Mouse (Mus musculus) midbrain, postnatal 0 days (tissue): Measurements from ENCODE around the gene Olfr51. TPM values are rescaled to one million over a fixed set of nuclear protein-coding genes. Genes with fewer than 3 reads are reported as not detected.
"Not testable (repeated sequence)": the region's sequence is repeated elsewhere in the genome, so short reads cannot be mapped to it uniquely, and the experiment has no call there.

Experiments
- ATAC-seq: fragments of 200-750 bp; cut with Nextera tagmentation; 2 replicates; pipeline ENCODE4 v1.8.0; 2017; ENCODE audit warnings: moderate number of reproducible peaks, mild to moderate bottlenecking, moderate TSS enrichment, moderate library complexity; ENCODE audit not compliant: low FRiP score
- DNase-seq: peaks from one replicate; pipeline ENCODE4 v3.0.0-alpha.2; 2015; ENCODE audit warnings: low spot score
- H3K27ac ChIP-seq: fragments of 300-500 bp; sonication (generic); 2 replicates; pipeline ENCODE4 v1.5.1; 2014; ENCODE audit warnings: low read depth, mild to moderate bottlenecking, low read length, mixed read lengths
- H3K27me3 ChIP-seq: fragments of 300-500 bp; sonication (generic); 2 replicates; pipeline ENCODE4 v1.6.1; 2014; ENCODE audit warnings: low read length, control low read depth, mixed read lengths; ENCODE audit not compliant: insufficient read depth
- H3K36me3 ChIP-seq: fragments of 300-500 bp; sonication (generic); 2 replicates; pipeline ENCODE4 v1.6.1; 2014; ENCODE audit warnings: low read length, control low read depth, mixed read lengths; ENCODE audit not compliant: insufficient read depth
- H3K4me1 ChIP-seq: fragments of 300-500 bp; sonication (generic); 2 replicates; pipeline ENCODE4 v1.6.1; 2014; ENCODE audit warnings: mild to moderate bottlenecking, control low read depth, antibody characterized with exemption, low read length, mixed read lengths; ENCODE audit not compliant: insufficient read depth
- H3K4me2 ChIP-seq: fragments of 300-500 bp; sonication (generic); 2 replicates; pipeline ENCODE4 v1.6.1; 2014; ENCODE audit warnings: low read depth, mild to moderate bottlenecking, low read length, mixed read lengths; ENCODE audit not compliant: poor library complexity, severe bottlenecking
- H3K4me3 ChIP-seq: fragments of 300-500 bp; sonication (generic); 2 replicates; pipeline ENCODE4 v1.5.1; 2014; ENCODE audit warnings: low read depth, mild to moderate bottlenecking, low read length, moderate library complexity
- H3K9ac ChIP-seq: fragments of 300-500 bp; sonication (generic); replicated peaks from 2 replicates; pipeline ENCODE4 v1.6.1; 2014; ENCODE audit warnings: mild to moderate bottlenecking, low read length, moderate library complexity, mixed read lengths; ENCODE audit not compliant: poor library complexity, severe bottlenecking
- H3K9me3 ChIP-seq: fragments of 300-500 bp; sonication (generic); 2 replicates; pipeline ENCODE4 v1.6.1; 2016; ENCODE audit warnings: low read length, control low read depth
- CTCF ChIP-seq: IDR thresholded peaks from 2 replicates; pipeline ENCODE4 v1.5.1; 2016; ENCODE audit warnings: antibody characterized with exemption, mild to moderate bottlenecking
- WGBS: fragments of 180-500 bp; shearing (Covaris S2); extraction: QIAGEN DNeasy Blood & Tissue Kit; methylation state at CpG from one replicate; pipeline ENCODE4 v1.1.7; 2014; 5-methylcytosine and 5-hydroxymethylcytosine counted together
- polyA plus RNA-seq: library from polyadenylated mRNA; unstranded; fragments of >200 nt; fragmentation: Nextera tagmentation; extraction: Ambion mirVana; gene quantifications from 2 replicates; pipeline ENCODE4 v1.2.1, GENCODE M21; 2015
- total RNA-seq: library from RNA; depleted of rRNA; stranded (reverse); fragments of >200 nt; gene quantifications from 2 replicates; pipeline ENCODE4 v1.2.3, GENCODE M21; 2014; rRNA removed

The Olfr51 gene
- total and polyA plus RNA-seq, 2 experiments from 2014 or later = not detected

GRCm38 (mm10) chr11:51035951-51036350 is 32.6 kb downstream of the Olfr51 start:
- no peak for ATAC-seq
- no peak overlapping the region for H3K4me2 ChIP-seq
- no peak overlapping the region for H3K4me3 ChIP-seq
- no peak for TF ChIP-seq CTCF
- peak; percentile 42 for DNase-seq
- no peak overlapping the region for H3K27ac ChIP-seq
- H3K36me3 ChIP-seq = no peaks in the 10 kb centered on the region
- H3K4me1 ChIP-seq = no peaks in the 10 kb centered on the region
- WGBS = 77% methylated on average over 2 of the region's 2 CpGs
- no peaks in the 10 kb centered on the region for H3K9me3 ChIP-seq
- no peaks in the 10 kb centered on the region for H3K27me3 ChIP-seq
- no peak overlapping the region for H3K9ac ChIP-seq

- H3K9me3 ChIP-seq, H3K27ac ChIP-seq, H3K4me2 ChIP-seq, H3K4me3 ChIP-seq, DNase-seq, H3K9ac ChIP-seq, ATAC-seq, H3K4me1 ChIP-seq, H3K27me3 ChIP-seq, H3K36me3 ChIP-seq: not testable (repeated sequence)
- WGBS = 76% methylated on average over 3 of the region's 3 CpGs
Measured at GRCm38 (mm10) chr11:51044776-51045175, 41.4 kb downstream of the Olfr51 start.

- whole genome bisulfite sequencing = 79% methylated on average over 3 of the region's 3 CpGs
- not testable (repeated sequence) for H3K9me3 ChIP-seq, ATAC-seq, H3K27ac ChIP-seq, H3K27me3 ChIP-seq, H3K4me1 ChIP-seq, H3K9ac ChIP-seq, DNase-seq, H3K4me3 ChIP-seq, H3K4me2 ChIP-seq, H3K36me3 ChIP-seq
Measured at GRCm38 (mm10) chr11:51047809-51048208, 44.4 kb downstream of the Olfr51 start, which contains the start of gene Olfr1375. Gene Olfr1375 (plus strand): TSS chr11:51048109.

GRCm38 (mm10) chr11:51051678-51052077 is 48.3 kb downstream of the Olfr51 start:
- ATAC-seq (no peak), DNase-seq (no peak)
- no peaks in the 10 kb centered on the region for H3K36me3 ChIP-seq
- H3K9me3 ChIP-seq = no peaks in the 10 kb centered on the region
- H3K4me3 ChIP-seq = no peak overlapping the region
- no peak overlapping the region for H3K4me2 ChIP-seq
- no peak for TF ChIP-seq CTCF
- WGBS = 62% methylated on average over 2 of the region's 2 CpGs
- H3K4me1 ChIP-seq = no peaks in the 10 kb centered on the region
- H3K27ac ChIP-seq = no peak overlapping the region
- H3K27me3 ChIP-seq = no peaks in the 10 kb centered on the region
- no peak overlapping the region for H3K9ac ChIP-seq

GRCm38 (mm10) chr11:51053230-51053629 is 49.8 kb downstream of the Olfr51 start:
- H3K36me3 ChIP-seq = no peaks in the 10 kb centered on the region
- ATAC-seq (no peak), DNase-seq (peak; percentile 32)
- no peak overlapping the region for H3K4me2 ChIP-seq
- no peaks in the 10 kb centered on the region for H3K9me3 ChIP-seq
- WGBS = 43% methylated on average over 3 of the region's 3 CpGs
- no peak overlapping the region for H3K9ac ChIP-seq
- H3K27ac ChIP-seq = no peak overlapping the region
- H3K4me3 ChIP-seq = no peak overlapping the region
- no peaks in the 10 kb centered on the region for H3K4me1 ChIP-seq
- H3K27me3 ChIP-seq = no peaks in the 10 kb centered on the region
- TF ChIP-seq CTCF = peak; percentile 82

GRCm38 (mm10) chr11:51059151-51059571 is 55.8 kb downstream of the Olfr51 start, which contains the start of gene Zfp354a:
Gene Zfp354a (plus strand): TSS chr11:51059257.
- peaks cover 17% of the 10 kb centered on the region for H3K36me3 ChIP-seq
- peak; percentile 91 for ATAC-seq
- peak within 1 kb of the TSS; percentile 77 for H3K4me2 ChIP-seq
- no peaks in the 10 kb centered on the region for H3K9me3 ChIP-seq
- H3K27me3 ChIP-seq = no peaks in the 10 kb centered on the region
- peak; percentile 89 for DNase-seq
- H3K4me3 ChIP-seq = peak within 1 kb of the TSS; percentile 80
- under 1% methylated on average over 30 of the region's 32 CpGs for WGBS
- peak within 1 kb of the TSS; percentile 70 for H3K27ac ChIP-seq
- TF ChIP-seq CTCF = peak; percentile 48
- H3K9ac ChIP-seq = peak within 1 kb of the TSS; percentile 75
- H3K4me1 ChIP-seq = 0 out of 2 replicates have a peak, but pooled peaks cover 3% of the 10 kb centered on the region

Other genes with a start within 250 kb of the Olfr51 start
- 41.9 and 44.6 TPM in 2 replicates for gene Zfp354c, start 175.9 kb upstream of the Olfr51 start, total RNA-seq
- 34.1 and 38.3 TPM in 2 replicates for gene Zfp354c, start 175.9 kb upstream of the Olfr51 start, polyA plus RNA-seq
- gene Zfp879, start 162.0 kb upstream of the Olfr51 start, total RNA-seq = 2.7 and 4.1 TPM in 2 replicates
- 1.2 and 1.4 TPM in 2 replicates for gene Zfp879, start 162.0 kb upstream of the Olfr51 start, polyA plus RNA-seq
- not detected in 2 replicates for gene Grm6, start 152.9 kb upstream of the Olfr51 start, total RNA-seq
- not detected in 2 replicates for gene Grm6, start 152.9 kb upstream of the Olfr51 start, polyA plus RNA-seq
- 7.2 and 8.0 TPM in 2 replicates for gene Zfp454, start 115.9 kb upstream of the Olfr51 start, total RNA-seq
- gene Zfp454, start 115.9 kb upstream of the Olfr51 start, polyA plus RNA-seq = 7.5 and 8.0 TPM in 2 replicates
- gene Zfp2, start 87.4 kb upstream of the Olfr51 start, total RNA-seq = 27.9 and 29.1 TPM in 2 replicates
- gene Zfp2, start 87.4 kb upstream of the Olfr51 start, polyA plus RNA-seq = 33.9 and 35.5 TPM in 2 replicates
- gene Zfp354b, start 72.0 kb upstream of the Olfr51 start, total RNA-seq = 2.0 and 2.8 TPM in 2 replicates
- 2.7 and 3.8 TPM in 2 replicates for gene Zfp354b, start 72.0 kb upstream of the Olfr51 start, polyA plus RNA-seq
- gene 4933414I15Rik, start 59.8 kb upstream of the Olfr51 start, total RNA-seq = not detected in 2 replicates
- not detected in 2 replicates for gene 4933414I15Rik, start 59.8 kb upstream of the Olfr51 start, polyA plus RNA-seq
- gene Prop1, start 49.8 kb upstream of the Olfr51 start, total RNA-seq = not detected in 2 replicates
- gene Prop1, start 49.8 kb upstream of the Olfr51 start, polyA plus RNA-seq = not detected in 2 replicates
- gene Olfr1378, start 37.1 kb upstream of the Olfr51 start, total RNA-seq = not detected in 2 replicates
- gene Olfr1378, start 37.1 kb upstream of the Olfr51 start, polyA plus RNA-seq = 0.16 TPM in 1 of 2 replicates, not detected in the other
- not detected in 2 replicates for gene Olfr1377, start 21.6 kb upstream of the Olfr51 start, total RNA-seq
- gene Olfr1377, start 21.6 kb upstream of the Olfr51 start, polyA plus RNA-seq = not detected in 2 replicates
- not detected in 2 replicates for gene Olfr54, start 10.6 kb downstream of the Olfr51 start, total RNA-seq
- gene Olfr54, start 10.6 kb downstream of the Olfr51 start, polyA plus RNA-seq = not detected in 2 replicates
- gene Olfr1375, start 44.5 kb downstream of the Olfr51 start, total RNA-seq = not detected in 2 replicates
- not detected in 2 replicates for gene Olfr1375, start 44.5 kb downstream of the Olfr51 start, polyA plus RNA-seq
- 8.3 and 9.3 TPM in 2 replicates for gene Zfp354a, start 55.7 kb downstream of the Olfr51 start, total RNA-seq
- gene Zfp354a, start 55.7 kb downstream of the Olfr51 start, polyA plus RNA-seq = 9.9 and 12.5 TPM in 2 replicates
- not detected in 2 replicates for gene Gm12569, start 216.9 kb downstream of the Olfr51 start, total RNA-seq
- not detected in 2 replicates for gene Gm12569, start 216.9 kb downstream of the Olfr51 start, polyA plus RNA-seq